ENCODE assay signal across 22 mouse cellular contexts in genomic region chr3:154764115-154764514, GRCm38 (mm10).
DNase-seq lines count a peak whose midpoint lies in the region; ATAC-seq and TF ChIP-seq lines count a peak whose summit lies in the region.
"Had no signal": no experiment of that assay in that cellular context is flagged by ENCODE, and none has a peak within 500 bp of the region (broad histone marks: within the 10 kb centered on the region; RNA-seq: fewer than 3 reads in every experiment).

No protein-coding gene starts in this region.

- H3K27ac ChIP-seq in heart, embryonic 11.5 days (ENCODE audit: low read depth, low read length): no peak overlapping the region
- H3K27ac ChIP-seq in stomach, embryonic 15.5 days: no peak overlapping the region
- H3K27ac ChIP-seq in stomach, postnatal 0 days (replicated peaks): no peak overlapping the region
- H3K27ac ChIP-seq in limb, embryonic 10.5 days: no peak overlapping the region
- H3K27ac ChIP-seq: embryonic facial prominence, embryonic 12.5 days; forebrain, embryonic 13.5 days; gastrocnemius, adult 2 months; heart, embryonic 13.5 days; hindbrain, embryonic 12.5 days had no signal

- H3K36me3 ChIP-seq in heart, embryonic 11.5 days (ENCODE audit: control insufficient read depth, insufficient read depth, low read length): no peaks in the 10 kb centered on the region
- H3K36me3 ChIP-seq in stomach, embryonic 15.5 days: no peaks in the 10 kb centered on the region
- no peaks in the 10 kb centered on the region for H3K36me3 ChIP-seq in stomach, postnatal 0 days (ENCODE audit: control insufficient read depth, insufficient read depth, low read length)
- H3K36me3 ChIP-seq in limb, embryonic 10.5 days: no peaks in the 10 kb centered on the region
- H3K36me3 ChIP-seq: embryonic facial prominence, embryonic 12.5 days; heart, embryonic 13.5 days; hindbrain, embryonic 12.5 days had no signal

- H3K9ac ChIP-seq in heart, embryonic 11.5 days (ENCODE audit: low read depth, low read length): no peak overlapping the region
- no peak overlapping the region for H3K9ac ChIP-seq in stomach, embryonic 15.5 days
- no peak overlapping the region for H3K9ac ChIP-seq in stomach, postnatal 0 days (ENCODE audit: low read length)
- H3K9ac ChIP-seq: embryonic facial prominence, embryonic 12.5 days; forebrain, embryonic 13.5 days; forebrain, postnatal 0 days; heart, embryonic 13.5 days; hindbrain, embryonic 12.5 days had no signal

- H3K27me3 ChIP-seq in heart, embryonic 11.5 days (ENCODE audit: control insufficient read depth, insufficient read depth, low read length): no peaks in the 10 kb centered on the region
- H3K27me3 ChIP-seq in stomach, embryonic 15.5 days (replicated peaks): no peaks in the 10 kb centered on the region
- no peaks in the 10 kb centered on the region for H3K27me3 ChIP-seq in stomach, postnatal 0 days (ENCODE audit: control insufficient read depth, insufficient read depth, low read length)
- peaks cover 26% of the 10 kb centered on the region; the same call in 1 of the 2 replicates for H3K27me3 ChIP-seq in limb, embryonic 10.5 days (ENCODE audit: low read depth, poor library complexity, severe bottlenecking)
- H3K27me3 ChIP-seq: embryonic facial prominence, embryonic 12.5 days; forebrain, embryonic 13.5 days; heart, embryonic 13.5 days; hindbrain, embryonic 12.5 days had no signal

- no peaks in the 10 kb centered on the region for H3K9me3 ChIP-seq in heart, embryonic 11.5 days (replicated peaks; ENCODE audit: control insufficient read depth, low read length)
- H3K9me3 ChIP-seq in stomach, embryonic 15.5 days: no peaks in the 10 kb centered on the region
- H3K9me3 ChIP-seq in stomach, postnatal 0 days (ENCODE audit: control insufficient read depth, low read length): no peaks in the 10 kb centered on the region
- H3K9me3 ChIP-seq in limb, embryonic 10.5 days (replicated peaks): no peaks in the 10 kb centered on the region
- H3K9me3 ChIP-seq: embryonic facial prominence, embryonic 12.5 days; forebrain, embryonic 13.5 days; heart, embryonic 13.5 days; hindbrain, embryonic 12.5 days had no signal

- no peaks in the 10 kb centered on the region for H3K4me1 ChIP-seq in heart, embryonic 11.5 days (ENCODE audit: control insufficient read depth, insufficient read depth, low read length)
- no peaks in the 10 kb centered on the region for H3K4me1 ChIP-seq in stomach, embryonic 15.5 days
- no peaks in the 10 kb centered on the region for H3K4me1 ChIP-seq in stomach, postnatal 0 days (replicated peaks; ENCODE audit: control insufficient read depth, insufficient read depth)
- peaks cover 7% of the 10 kb centered on the region; the same call in 1 of the 2 replicates for H3K4me1 ChIP-seq in limb, embryonic 10.5 days
- H3K4me1 ChIP-seq: forebrain, embryonic 13.5 days; heart, embryonic 13.5 days; hindbrain, embryonic 12.5 days had no signal

- DNase-seq in gastrocnemius, adult 18-20 months (ENCODE audit: low spot score): peak; percentile 2
- DNase-seq in gastrocnemius, postnatal 4 days (ENCODE audit: low spot score in 2 of 2): no peak
- peak; percentile 14 for DNase-seq in heart, adult 8-10 months (ENCODE audit: low spot score)
- DNase-seq in stomach, postnatal 0 days (ENCODE audit: low spot score): no peak
- peak; percentile 13 for DNase-seq in heart, postnatal 4 days
- no peak for DNase-seq in limb, embryonic 10.5 days (ENCODE audit: low spot score)
- DNase-seq: adrenal gland, adult 2 months; adrenal gland, postnatal 25 days; cerebellum, adult 18-20 months; cerebellum, adult 9-11 months; embryo, embryonic 11 days; forebrain, postnatal 0 days; gastrocnemius, adult 2 months; kidney, adult 18-20 months had no signal

- no peak overlapping the region for H3K4me2 ChIP-seq in heart, embryonic 11.5 days
- no peak overlapping the region for H3K4me2 ChIP-seq in stomach, embryonic 15.5 days
- H3K4me2 ChIP-seq in stomach, postnatal 0 days (replicated peaks; ENCODE audit: low read depth): no peak overlapping the region
- H3K4me2 ChIP-seq: embryonic facial prominence, embryonic 12.5 days; forebrain, embryonic 13.5 days; heart, embryonic 13.5 days; hindbrain, embryonic 12.5 days had no signal

- WGBS in heart, embryonic 11.5 days (ENCODE audit: insufficient replicate concordance): 82% methylated on average over 7 of the region's 7 CpGs
- WGBS in stomach, embryonic 15.5 days: 75% methylated on average over 7 of the region's 7 CpGs
- 79% methylated on average over 7 of the region's 7 CpGs for WGBS in stomach, postnatal 0 days
- 78% methylated on average over 7 of the region's 7 CpGs for whole genome bisulfite sequencing in limb, embryonic 10.5 days

- ATAC-seq in heart, embryonic 11.5 days (replicated peaks; ENCODE audit: insufficient number of reproducible peaks, low FRiP score, low TSS enrichment): no peak
- ATAC-seq in stomach, embryonic 15.5 days (ENCODE audit: insufficient read depth, low FRiP score, low read depth): peak; percentile 27; the same call in 1 of the 2 replicates
- no peak for ATAC-seq in stomach, postnatal 0 days (ENCODE audit: low FRiP score, low TSS enrichment)
- ATAC-seq: forebrain, embryonic 13.5 days; forebrain, postnatal 0 days; hindbrain, embryonic 16.5 days; inflammation-experienced regulatory T-cells, adult 6 months had no signal

- no peak for TF ChIP-seq CTCF in stomach, postnatal 0 days (IDR thresholded peaks at IDR 0.05; ENCODE audit: low read depth)

- TF ChIP-seq EP300 in stomach, postnatal 0 days (optimal IDR thresholded peaks at IDR 0.05): no peak

- no peak overlapping the region for H3K4me3 ChIP-seq in heart, embryonic 11.5 days (ENCODE audit: low read depth, low read length)
- no peak overlapping the region for H3K4me3 ChIP-seq in stomach, embryonic 15.5 days (replicated peaks)
- no peak overlapping the region for H3K4me3 ChIP-seq in stomach, postnatal 0 days (ENCODE audit: low read depth, low read length)
- no peak overlapping the region for H3K4me3 ChIP-seq in limb, embryonic 10.5 days
- H3K4me3 ChIP-seq: embryonic facial prominence, embryonic 12.5 days; forebrain, embryonic 13.5 days; gastrocnemius, adult 2 months; heart, embryonic 13.5 days; hindbrain, embryonic 12.5 days had no signal

Comparison
In these comparisons a context has a peak if more than half of its experiments do, and no peak if none do; other contexts are left out.
1. DNase-seq: peak in gastrocnemius, adult 18-20 months (single experiment), heart, adult 8-10 months (single experiment) and heart, postnatal 4 days (single experiment); none in gastrocnemius, postnatal 4 days (0 of 2), stomach, postnatal 0 days (single experiment) and limb, embryonic 10.5 days (single experiment).